Mouse (Mus musculus): Measurements from ENCODE around the gene Gm20388.
A peak's percentile ranks its signal among the peaks of the same experiment; 100 is the strongest.

DNA sequence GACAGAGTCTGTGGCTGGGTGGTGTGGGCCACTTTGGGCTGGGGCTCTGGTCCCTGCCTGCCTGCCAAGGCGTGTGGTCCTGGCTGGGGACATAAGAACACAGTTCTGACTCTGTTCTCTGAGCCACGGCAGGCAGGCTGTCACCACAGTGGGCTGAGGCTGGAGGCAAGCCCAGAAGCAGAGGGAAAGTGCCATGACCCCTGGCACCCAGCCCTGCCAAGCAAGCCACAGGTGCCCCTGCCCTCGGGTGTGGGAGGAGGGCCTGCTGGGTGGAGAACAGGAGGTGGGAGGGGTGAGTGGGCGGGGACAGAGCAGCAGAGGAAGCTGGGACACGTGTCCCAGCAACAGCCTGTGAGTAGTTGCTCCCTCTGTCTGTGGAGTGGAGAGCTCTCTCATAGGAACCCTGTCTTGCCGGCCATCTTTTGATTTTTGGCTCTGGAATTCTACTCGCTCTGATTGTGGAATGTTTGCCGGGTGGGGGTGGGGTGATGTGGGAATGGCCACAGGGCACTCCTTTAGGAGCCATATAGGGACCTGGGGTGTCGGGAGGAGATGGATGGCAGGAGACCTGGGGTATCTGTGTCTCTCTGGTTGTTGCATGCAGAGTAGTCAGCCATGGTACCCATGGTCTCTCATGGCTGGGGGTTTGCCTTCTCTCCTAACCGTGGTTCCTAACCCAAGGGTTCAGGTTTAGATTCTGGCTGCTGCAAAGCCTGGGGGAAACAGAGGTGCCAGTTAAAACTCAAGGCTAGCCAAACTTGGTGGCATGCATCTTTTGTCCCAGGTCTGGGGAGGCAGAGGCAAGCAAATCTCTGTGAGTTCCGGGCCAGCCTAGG is 458.4 kb downstream of the Gm20388 start:
- peak; percentile 20; the same call in 1 of the 2 replicates for TF ChIP-seq CTCF (IDR thresholded peaks at IDR 0.05; ENCODE audit: extremely low read depth, insufficient read depth, low read length)
- TF ChIP-seq POLR2A (IDR thresholded peaks at IDR 0.05; ENCODE audit: extremely low read depth, insufficient read depth, low read length) = no peak

Data from cortical plate, adult 2 months (tissue).